Mouse (Mus musculus): ENCODE measurements around the gene Stat5b. TPM values are rescaled to one million over a fixed set of nuclear protein-coding genes. Genes with fewer than 3 reads are reported as not detected.
A peak's percentile ranks its signal among the peaks of the same experiment; 100 is the strongest.

Gene Stat5b
- total RNA-seq, 2 experiments from 2014 or later: 14.6 to 19.9 TPM

DNA sequence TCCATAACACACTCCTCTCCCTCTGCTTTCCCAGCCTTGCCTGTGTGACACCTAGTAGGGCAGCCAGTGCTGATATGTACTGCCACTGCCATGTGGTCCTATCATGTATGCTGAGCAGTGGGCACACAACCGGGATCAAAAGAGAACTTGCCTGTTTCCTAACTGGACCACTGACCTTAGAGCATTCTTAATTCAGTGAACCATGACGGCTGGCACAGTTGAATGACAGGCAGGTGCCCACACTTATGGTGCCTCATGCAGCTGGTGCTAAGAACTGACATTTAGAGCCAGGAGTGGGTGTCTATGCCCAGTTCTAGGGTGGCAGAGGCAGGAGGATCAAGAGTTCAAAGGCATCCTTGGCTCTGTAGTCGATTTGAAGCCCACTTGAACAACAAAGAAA is 25.2 kb upstream of the Stat5b start:
- intact Hi-C loops (cut with DNase I): no loop called here
- DNase-seq (ENCODE audit: low spot score in 2 of 2): no peak

DNA sequence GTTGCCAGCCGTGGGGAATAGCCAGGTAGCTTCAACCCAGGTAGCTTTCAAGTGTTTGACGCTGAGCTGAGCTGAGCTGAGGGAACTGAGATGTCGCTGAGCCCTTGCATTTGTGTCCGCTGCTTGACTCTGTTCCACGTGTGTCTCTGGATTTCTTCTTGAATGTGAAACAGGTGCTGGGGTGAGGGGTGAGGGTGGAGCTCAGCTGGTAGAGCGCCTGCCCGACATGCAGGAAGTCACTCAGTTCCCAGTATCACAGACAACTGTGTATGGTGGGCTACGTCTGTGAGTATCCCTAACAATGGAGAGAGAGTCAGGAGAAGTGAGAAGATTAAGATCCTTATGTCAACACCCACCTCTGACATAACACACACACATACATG is 20.4 kb upstream of the Stat5b start:
- no peak for DNase-seq (ENCODE audit: low spot score in 2 of 2)
- intact Hi-C loops (cut with DNase I): no loop called here

GRCm38 (mm10) chr11:100870256-100870967 is 19.9 kb upstream of the Stat5b start:
- intact Hi-C loops (cut with DNase I): no loop called here
- DNase-seq (ENCODE audit: low spot score in 2 of 2): peak; percentile 24 to 34

DNA sequence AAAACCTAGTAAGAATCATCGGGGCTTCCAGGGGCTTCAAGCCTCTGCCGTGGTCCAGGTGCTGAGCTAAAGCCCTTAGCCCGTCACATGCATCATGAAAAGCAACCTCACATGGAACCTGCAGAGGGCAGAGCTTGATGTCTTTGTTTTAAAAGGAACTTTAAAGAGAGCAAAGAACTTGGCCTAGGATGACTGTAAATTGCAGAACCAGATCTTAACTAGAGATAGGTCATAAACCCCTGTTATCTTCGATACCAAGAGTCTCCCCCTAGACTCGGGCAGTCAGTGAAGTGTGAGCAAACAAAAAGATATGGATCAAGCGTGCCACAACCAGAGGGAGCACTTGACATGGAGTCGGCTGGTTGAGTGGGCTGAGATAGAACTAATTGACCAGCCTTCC is 15.1 kb upstream of the Stat5b start:
- intact Hi-C loops (cut with DNase I): no loop called here
- DNase-seq (ENCODE audit: low spot score in 2 of 2): no peak

- intact Hi-C loops (cut with DNase I): no loop called here
- DNase-seq (ENCODE audit: low spot score in 2 of 2): no peak
These were observed 12.6 kb upstream of the Stat5b start for GRCm38 (mm10) chr11:100863141-100863540.

GRCm38 (mm10) chr11:100861836-100862235 is 11.3 kb upstream of the Stat5b start:
- intact Hi-C loops (cut with DNase I): no loop called here
- no peak for DNase-seq (ENCODE audit: low spot score in 2 of 2)

GRCm38 (mm10) chr11:100861335-100861734 is 10.8 kb upstream of the Stat5b start:
- no peak for DNase-seq (ENCODE audit: low spot score in 2 of 2)
- intact Hi-C loops (cut with DNase I): no loop called here

GRCm38 (mm10) chr11:100860198-100861048 is 9.9 kb upstream of the Stat5b start:
- peak; percentile 52 to 59 for DNase-seq (ENCODE audit: low spot score in 2 of 2)
- intact Hi-C loops (cut with DNase I): no loop called here

DNA sequence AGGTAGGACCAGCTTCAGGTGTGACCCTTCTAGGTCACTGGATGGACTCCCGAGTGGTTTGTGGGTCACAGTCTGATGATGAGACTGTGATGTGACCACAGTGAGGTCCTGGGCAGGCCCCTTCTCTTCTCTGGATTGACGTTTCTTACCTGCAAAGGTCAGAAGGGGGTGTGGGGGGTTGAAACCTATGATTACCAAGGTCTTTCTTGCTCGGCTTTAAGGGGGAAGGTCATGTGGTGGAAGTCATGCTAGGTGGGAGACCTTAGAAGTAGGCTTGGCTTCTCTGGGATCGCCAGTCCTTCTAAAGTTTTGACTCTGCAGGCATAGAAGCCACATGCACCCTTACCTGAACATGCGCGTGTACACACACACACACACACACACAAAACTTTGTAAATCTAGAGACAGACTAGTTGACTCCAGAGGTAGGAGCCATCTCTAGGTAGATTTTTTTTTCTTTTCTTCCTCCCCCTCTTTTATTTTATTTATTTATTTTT is 9.1 kb upstream of the Stat5b start:
- intact Hi-C loops (cut with DNase I): no loop called here

GRCm38 (mm10) chr11:100858935-100859578 is 8.5 kb upstream of the Stat5b start, which contains the start of gene Stat5a:
Gene Stat5a (plus strand): TSS chr11:100859351.
- intact Hi-C loops (cut with DNase I): no loop called here
- peak; percentile 31 to 48 for DNase-seq (ENCODE audit: low spot score in 2 of 2)

More for the DNA sequence above, 9.1 kb upstream of the Stat5b start:
- no peak for DNase-seq (ENCODE audit: low spot score in 2 of 2)

- intact Hi-C loops (cut with DNase I): no loop called here
- DNase-seq (ENCODE audit: low spot score in 2 of 2): no peak
These were observed 7.4 kb upstream of the Stat5b start for GRCm38 (mm10) chr11:100857960-100858359.

GRCm38 (mm10) chr11:100855178-100855577 is 4.7 kb upstream of the Stat5b start:
- intact Hi-C loops (cut with DNase I): no loop called here
- DNase-seq (ENCODE audit: low spot score in 2 of 2): no peak

DNA sequence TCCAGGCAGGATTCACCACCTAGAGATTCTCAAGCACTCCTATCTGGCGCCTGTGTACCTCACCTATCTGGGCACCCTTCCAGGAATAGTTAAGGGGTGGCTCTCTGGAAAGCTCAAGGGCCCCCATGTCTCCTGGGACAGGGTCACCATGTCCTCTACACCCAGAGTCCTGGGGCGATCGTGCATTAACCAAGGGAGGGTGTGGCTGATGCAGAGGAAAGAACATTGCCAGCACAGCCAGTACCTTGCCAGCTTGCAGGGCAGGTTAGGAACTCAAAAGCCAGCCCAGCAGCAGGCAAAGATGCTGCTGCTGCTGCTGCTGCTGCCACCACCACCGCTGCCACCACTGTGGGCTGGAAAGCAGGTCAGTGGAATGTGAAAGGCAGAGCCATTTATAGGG is 3.7 kb upstream of the Stat5b start:
- intact Hi-C loops (cut with DNase I): no loop called here
- no peak for DNase-seq (ENCODE audit: low spot score in 2 of 2)

DNA sequence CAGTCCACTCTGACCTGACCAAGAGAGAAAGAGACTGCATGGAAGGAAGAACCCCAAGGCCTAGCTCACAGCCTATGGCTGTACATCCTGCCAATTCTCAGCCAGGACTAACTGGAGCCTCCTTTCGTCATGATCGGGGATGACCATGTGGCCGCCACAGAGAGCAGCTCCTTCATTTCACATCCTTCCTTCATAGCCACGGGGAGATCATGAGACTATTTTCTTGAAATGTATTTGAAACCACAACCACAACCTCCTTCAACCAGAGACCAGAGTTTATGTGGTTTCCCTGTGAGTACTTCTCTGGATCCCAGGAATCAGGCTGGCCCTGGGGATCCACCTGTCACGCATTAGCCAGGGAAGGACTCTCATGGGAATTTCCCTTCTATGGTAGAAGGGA is 2.5 kb upstream of the Stat5b start:
- intact Hi-C loops (cut with DNase I): no loop called here
- no peak for DNase-seq (ENCODE audit: low spot score in 2 of 2)

- intact Hi-C loops (cut with DNase I): no loop called here
- DNase-seq (ENCODE audit: low spot score in 2 of 2): no peak
These were observed 1.6 kb upstream of the Stat5b start for GRCm38 (mm10) chr11:100852088-100852487.

DNA sequence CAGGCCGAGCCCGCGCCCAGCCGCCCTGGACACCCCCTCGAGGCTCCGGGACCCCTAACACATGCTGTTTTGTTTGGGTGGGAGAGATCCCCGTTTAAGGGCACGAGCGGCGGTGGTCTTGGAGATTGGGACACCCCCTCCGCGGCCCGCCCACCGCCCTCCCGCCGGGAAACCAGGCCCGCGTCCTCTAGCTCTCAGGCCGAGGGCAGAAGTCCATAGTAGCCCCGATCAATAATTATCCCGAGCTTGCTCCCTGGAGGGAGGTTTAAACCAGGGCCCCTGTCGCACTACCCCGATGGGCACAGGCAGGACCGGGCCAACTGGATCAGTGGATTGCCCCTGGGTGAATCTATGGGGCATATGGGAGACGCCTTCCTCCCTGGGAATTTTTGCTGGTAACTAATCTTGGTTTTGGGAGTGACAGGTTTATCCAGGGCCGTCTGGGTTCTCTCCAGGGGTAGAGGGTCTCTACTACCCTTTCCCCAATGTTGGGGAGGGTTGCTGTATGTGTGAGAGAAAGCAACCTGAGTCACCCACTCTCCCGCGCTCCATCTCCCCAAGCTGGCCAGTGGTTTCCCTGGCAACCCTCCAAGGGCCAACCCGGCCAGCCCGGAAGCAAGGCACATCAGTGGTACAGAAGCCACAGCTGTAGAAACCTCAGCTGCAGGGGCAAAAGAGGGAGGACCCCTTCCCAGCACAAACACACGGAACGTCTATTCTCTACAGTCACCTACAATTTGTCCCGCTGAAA is 429 bp upstream of the Stat5b start:
- DNase-seq (ENCODE audit: low spot score in 2 of 2): peak in 1 of 2 experiments; percentile 26
- intact Hi-C loops (cut with DNase I): no loop called here

DNA sequence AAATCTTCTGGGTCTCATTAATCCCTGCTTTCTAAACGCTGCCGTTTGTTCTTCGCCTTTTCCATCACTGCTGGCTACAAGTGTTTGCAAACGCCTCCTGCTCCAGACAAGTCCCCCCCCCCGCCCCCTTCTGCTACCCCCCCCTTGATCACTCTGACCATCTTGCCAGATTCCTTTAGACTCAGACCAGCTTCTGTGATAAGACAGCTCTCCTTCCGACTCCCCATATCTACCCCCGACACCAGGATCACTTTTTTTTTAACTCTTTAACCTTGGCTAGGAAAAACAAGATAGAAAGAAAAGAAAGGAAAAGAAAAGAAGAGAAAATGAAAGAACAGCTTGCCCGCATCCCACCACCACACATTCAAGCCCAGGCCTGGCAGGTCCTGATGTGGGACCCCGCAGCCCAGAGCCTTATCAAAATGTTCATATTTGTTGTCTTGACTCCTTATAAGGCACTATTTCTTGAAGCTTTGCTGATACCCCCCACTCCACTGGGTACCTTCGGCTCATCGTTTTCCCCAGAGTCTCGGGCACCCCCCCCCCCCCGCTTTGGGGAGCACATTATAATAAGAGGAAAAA is 977 bp downstream of the Stat5b start:
- DNase-seq (ENCODE audit: low spot score in 2 of 2): no peak
- intact Hi-C loops (cut with DNase I): no loop called here

DNA sequence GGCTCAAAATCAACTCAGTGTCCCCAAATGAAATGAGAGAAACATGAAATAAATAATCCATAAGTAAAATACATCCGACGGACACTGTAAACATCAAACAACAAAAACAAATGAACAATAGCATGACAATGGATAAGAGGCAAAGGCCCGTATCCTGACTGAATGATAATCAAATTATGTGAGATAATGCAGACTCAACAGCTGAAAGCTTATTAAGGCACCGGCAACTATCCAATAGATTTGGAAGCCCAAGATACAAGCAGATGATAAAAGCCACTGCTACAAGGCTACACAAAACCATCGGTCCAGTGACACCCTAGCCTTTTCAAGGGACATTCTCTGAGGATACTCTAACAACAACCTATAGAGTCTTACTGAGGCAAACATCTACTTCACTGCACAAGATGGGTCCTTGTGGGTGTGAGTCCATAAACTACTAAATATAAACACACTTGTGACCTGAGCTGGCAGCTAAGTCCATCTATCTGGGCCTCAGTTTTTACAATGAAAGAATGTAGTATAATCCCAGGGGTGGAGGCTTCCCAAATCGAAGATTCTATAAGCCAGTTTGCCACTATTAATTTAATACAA is 1.6 kb downstream of the Stat5b start:
- DNase-seq (ENCODE audit: low spot score in 2 of 2): no peak
- intact Hi-C loops (cut with DNase I): no loop called here

- no peak for DNase-seq (ENCODE audit: low spot score in 2 of 2)
- intact Hi-C loops (cut with DNase I): no loop called here
These were observed 2.4 kb downstream of the Stat5b start for GRCm38 (mm10) chr11:100848080-100848479.
